ENCODE assay signal across 8 mouse cellular contexts in genomic region chr11:116807938-116808606, GRCm38 (mm10). TPM values are rescaled to one million over a fixed set of nuclear protein-coding genes. Genes with fewer than 3 reads are reported as not detected.
DNase-seq lines count a peak whose midpoint lies in the region; ATAC-seq and TF ChIP-seq lines count a peak whose summit lies in the region.

No protein-coding gene starts in this region.

- no peak for ATAC-seq in embryonic facial prominence, embryonic 11.5 days (replicated peaks; ENCODE audit: insufficient number of reproducible peaks, low FRiP score, low TSS enrichment, low read depth)
- ATAC-seq in kidney, embryonic 16.5 days (ENCODE audit: low FRiP score, low TSS enrichment) = no peak
- ATAC-seq in neural tube, embryonic 12.5 days (ENCODE audit: low FRiP score, low read depth) = no peak

- 25% methylated on average over 7 of the region's 7 CpGs for WGBS in embryonic facial prominence, embryonic 11.5 days
- WGBS in kidney, embryonic 16.5 days = 23% methylated on average over 7 of the region's 7 CpGs
- WGBS in liver, adult 2 months = 31% methylated on average over 7 of the region's 7 CpGs
- 32% methylated on average over 7 of the region's 7 CpGs for WGBS in neural tube, embryonic 12.5 days

- H3K9me3 ChIP-seq in embryonic facial prominence, embryonic 11.5 days (replicated peaks; ENCODE audit: control insufficient read depth, low read length) = no peaks in the 10 kb centered on the region
- H3K9me3 ChIP-seq in kidney, embryonic 16.5 days (ENCODE audit: low read length) = no peaks in the 10 kb centered on the region
- no peaks in the 10 kb centered on the region for H3K9me3 ChIP-seq in neural tube, embryonic 12.5 days

- peak; percentile 91 for TF ChIP-seq CTCF in liver, adult 2 months (IDR thresholded peaks at IDR 0.05; ENCODE audit: low read depth, low read length)

- no peaks in the 10 kb centered on the region for H3K79me2 ChIP-seq in liver, adult 2 months (ENCODE audit: control insufficient read depth, insufficient read depth, low read length)

- no peak overlapping the region for H3K4me2 ChIP-seq in embryonic facial prominence, embryonic 11.5 days (ENCODE audit: low read depth, low read length)
- no peak overlapping the region for H3K4me2 ChIP-seq in kidney, embryonic 16.5 days (replicated peaks; ENCODE audit: low read depth, low read length)
- H3K4me2 ChIP-seq in neural tube, embryonic 12.5 days (replicated peaks) = no peak overlapping the region

- peak; percentile 84 for DNase-seq in B cell, adult 2 months
- DNase-seq in adrenal gland, postnatal 25 days = peak; percentile 83
- DNase-seq in embryonic facial prominence, embryonic 11.5 days (ENCODE audit: low spot score) = peak; percentile 91
- peak; percentile 89 for DNase-seq in heart, adult 8-10 months (ENCODE audit: low spot score)
- peak; percentile 48 for DNase-seq in liver, adult 2 months (ENCODE audit: extremely low read depth, low read depth, low spot score)
- peak; percentile 91 for DNase-seq in testis, postnatal 10 days (ENCODE audit: low spot score)

- H3K27ac ChIP-seq in embryonic facial prominence, embryonic 11.5 days (replicated peaks; ENCODE audit: low read depth, low read length) = no peak overlapping the region
- peak overlapping the region; percentile 63; the same call in 1 of the 2 replicates for H3K27ac ChIP-seq in kidney, embryonic 16.5 days (ENCODE audit: low read length)
- H3K27ac ChIP-seq in liver, adult 2 months (replicated peaks; ENCODE audit: insufficient read depth, low read depth, low read length) = no peak overlapping the region
- 0 out of 2 replicates have a peak overlapping the region, but pooled peaks have one; percentile 10 for H3K27ac ChIP-seq in neural tube, embryonic 12.5 days

- H3K9ac ChIP-seq in embryonic facial prominence, embryonic 11.5 days (replicated peaks; ENCODE audit: low read length) = no peak overlapping the region
- H3K9ac ChIP-seq in kidney, embryonic 16.5 days (replicated peaks; ENCODE audit: low read length) = no peak overlapping the region
- no peak overlapping the region for H3K9ac ChIP-seq in liver, adult 2 months (ENCODE audit: low read depth, low read length)
- no peak overlapping the region for H3K9ac ChIP-seq in neural tube, embryonic 12.5 days

- peaks cover 8% of the 10 kb centered on the region for H3K4me1 ChIP-seq in embryonic facial prominence, embryonic 11.5 days (ENCODE audit: control insufficient read depth, insufficient read depth, low read length)
- H3K4me1 ChIP-seq in kidney, embryonic 16.5 days (ENCODE audit: insufficient read depth, low read length) = peaks cover 25% of the 10 kb centered on the region
- no peaks in the 10 kb centered on the region for H3K4me1 ChIP-seq in liver, adult 2 months (ENCODE audit: control insufficient read depth, insufficient read depth, low read length)
- H3K4me1 ChIP-seq in neural tube, embryonic 12.5 days = peaks cover 31% of the 10 kb centered on the region

- H3K36me3 ChIP-seq in embryonic facial prominence, embryonic 11.5 days (replicated peaks; ENCODE audit: control insufficient read depth, insufficient read depth, low read depth, low read length) = no peaks in the 10 kb centered on the region
- no peaks in the 10 kb centered on the region for H3K36me3 ChIP-seq in kidney, embryonic 16.5 days (ENCODE audit: insufficient read depth, low read length)
- H3K36me3 ChIP-seq in liver, adult 2 months (ENCODE audit: control insufficient read depth, insufficient read depth, low read length) = no peaks in the 10 kb centered on the region
- peaks cover 8% of the 10 kb centered on the region for H3K36me3 ChIP-seq in neural tube, embryonic 12.5 days

- H3K4me3 ChIP-seq in embryonic facial prominence, embryonic 11.5 days (ENCODE audit: low read depth, low read length) = no peak overlapping the region
- no peak overlapping the region for H3K4me3 ChIP-seq in kidney, embryonic 16.5 days (ENCODE audit: low read length)
- H3K4me3 ChIP-seq in liver, adult 2 months (ENCODE audit: insufficient read depth, low read depth, low read length) = no peak overlapping the region
- no peak overlapping the region for H3K4me3 ChIP-seq in neural tube, embryonic 12.5 days

- H3K27me3 ChIP-seq in embryonic facial prominence, embryonic 11.5 days (ENCODE audit: control insufficient read depth, insufficient read depth, low read length) = no peaks in the 10 kb centered on the region
- no peaks in the 10 kb centered on the region for H3K27me3 ChIP-seq in kidney, embryonic 16.5 days (ENCODE audit: insufficient read depth, low read length)
- H3K27me3 ChIP-seq in liver, adult 2 months (ENCODE audit: control insufficient read depth, insufficient read depth, low read length) = no peaks in the 10 kb centered on the region
- no peaks in the 10 kb centered on the region for H3K27me3 ChIP-seq in neural tube, embryonic 12.5 days (replicated peaks)

- no peak for TF ChIP-seq POLR2A in liver, adult 2 months (IDR thresholded peaks at IDR 0.05; ENCODE audit: extremely low read depth, insufficient read depth, low read length)

RNA-seq across cellular contexts. Expression of gene Mxra7, which starts 19.8 kb away (rescaled TPM):
- 26.0 and 44.7 TPM in 2 replicates for total RNA-seq in adrenal gland, postnatal 25 days (2021)
- 18.1 and 21.9 TPM in 2 replicates for polyA plus RNA-seq in embryonic facial prominence, embryonic 11.5 days (2014; fragmentation: Nextera tagmentation; extraction: Ambion mirVana)
- total RNA-seq in heart, adult 8-10 months (2022) = 10 to 100 TPM; 14.2 to 20.8 (median 18.2) TPM
- 15.6 and 17.0 TPM in 2 replicates for polyA plus RNA-seq in kidney, embryonic 16.5 days (2015; fragmentation: Nextera tagmentation; extraction: Ambion mirVana)
- total RNA-seq in liver, adult 2 months (2014; rRNA removed) = 1.4 and 1.7 TPM in 2 replicates
- polyA plus RNA-seq in liver, adult 2 months (2012; rRNA removed) = 3.2 and 3.4 TPM in 2 replicates
- 91.2 and 110 TPM in 2 replicates for polyA plus RNA-seq in neural tube, embryonic 12.5 days (2016; fragmentation: Nextera tagmentation; extraction: Ambion mirVana)

RNA-seq across cellular contexts. Expression of gene St6galnac1, which starts 32.8 kb away (rescaled TPM):
- total RNA-seq in adrenal gland, postnatal 25 days (2021) = not detected in 2 replicates
- polyA plus RNA-seq in embryonic facial prominence, embryonic 11.5 days (2014; fragmentation: Nextera tagmentation; extraction: Ambion mirVana) = not detected in 2 replicates
- not detected for total RNA-seq in heart, adult 8-10 months (2022)
- polyA plus RNA-seq in kidney, embryonic 16.5 days (2015; fragmentation: Nextera tagmentation; extraction: Ambion mirVana) = not detected in 2 replicates
- not detected in 2 replicates for total RNA-seq in liver, adult 2 months (2014; rRNA removed)
- not detected in 2 replicates for polyA plus RNA-seq in liver, adult 2 months (2012; rRNA removed)
- 0.08 TPM in 1 of 2 replicates, not detected in the other for polyA plus RNA-seq in neural tube, embryonic 12.5 days (2016; fragmentation: Nextera tagmentation; extraction: Ambion mirVana)

RNA-seq across cellular contexts. Expression of gene Mettl23, which starts 35.0 kb away (rescaled TPM):
- total RNA-seq in adrenal gland, postnatal 25 days (2021) = 21.7 and 29.6 TPM in 2 replicates
- 67.0 and 67.8 TPM in 2 replicates for polyA plus RNA-seq in embryonic facial prominence, embryonic 11.5 days (2014; fragmentation: Nextera tagmentation; extraction: Ambion mirVana)
- 10 to 100 TPM; 36.9 to 38.6 (median 38.1) TPM for total RNA-seq in heart, adult 8-10 months (2022)
- polyA plus RNA-seq in kidney, embryonic 16.5 days (2015; fragmentation: Nextera tagmentation; extraction: Ambion mirVana) = 54.9 and 60.6 TPM in 2 replicates
- 31.7 and 31.9 TPM in 2 replicates for total RNA-seq in liver, adult 2 months (2014; rRNA removed)
- 21.0 and 30.7 TPM in 2 replicates for polyA plus RNA-seq in liver, adult 2 months (2012; rRNA removed)
- polyA plus RNA-seq in neural tube, embryonic 12.5 days (2016; fragmentation: Nextera tagmentation; extraction: Ambion mirVana) = 63.7 and 64.0 TPM in 2 replicates

RNA-seq across cellular contexts. Expression of gene Jmjd6, which starts 35.2 kb away (rescaled TPM):
- total RNA-seq in adrenal gland, postnatal 25 days (2021) = 28.4 and 38.5 TPM in 2 replicates
- polyA plus RNA-seq in embryonic facial prominence, embryonic 11.5 days (2014; fragmentation: Nextera tagmentation; extraction: Ambion mirVana) = 74.2 and 75.1 TPM in 2 replicates
- 10 to 100 TPM; 28.5 to 39.4 (median 35.9) TPM for total RNA-seq in heart, adult 8-10 months (2022)
- polyA plus RNA-seq in kidney, embryonic 16.5 days (2015; fragmentation: Nextera tagmentation; extraction: Ambion mirVana) = 74.8 and 77.8 TPM in 2 replicates
- 17.8 and 18.2 TPM in 2 replicates for total RNA-seq in liver, adult 2 months (2014; rRNA removed)
- polyA plus RNA-seq in liver, adult 2 months (2012; rRNA removed) = 12.2 and 12.3 TPM in 2 replicates
- 92.0 and 94.4 TPM in 2 replicates for polyA plus RNA-seq in neural tube, embryonic 12.5 days (2016; fragmentation: Nextera tagmentation; extraction: Ambion mirVana)

RNA-seq across cellular contexts. Expression of gene Mfsd11, which starts 44.2 kb away (rescaled TPM):
- total RNA-seq in adrenal gland, postnatal 25 days (2021) = 39.6 and 41.7 TPM in 2 replicates
- polyA plus RNA-seq in embryonic facial prominence, embryonic 11.5 days (2014; fragmentation: Nextera tagmentation; extraction: Ambion mirVana) = 33.9 and 35.7 TPM in 2 replicates
- total RNA-seq in heart, adult 8-10 months (2022) = 10 to 100 TPM; 27.3 to 33.6 (median 29.7) TPM
- 38.8 and 41.2 TPM in 2 replicates for polyA plus RNA-seq in kidney, embryonic 16.5 days (2015; fragmentation: Nextera tagmentation; extraction: Ambion mirVana)
- 5.1 and 9.1 TPM in 2 replicates for total RNA-seq in liver, adult 2 months (2014; rRNA removed)
- 11.9 and 16.6 TPM in 2 replicates for polyA plus RNA-seq in liver, adult 2 months (2012; rRNA removed)
- polyA plus RNA-seq in neural tube, embryonic 12.5 days (2016; fragmentation: Nextera tagmentation; extraction: Ambion mirVana) = 48.2 and 49.3 TPM in 2 replicates

Comparison
In these comparisons a context has a peak if more than half of its experiments do, and no peak if none do; other contexts are left out.
1. H3K27ac ChIP-seq: peak in kidney, embryonic 16.5 days (single experiment) and neural tube, embryonic 12.5 days (single experiment); none in embryonic facial prominence, embryonic 11.5 days (single experiment) and liver, adult 2 months (single experiment).
2. Peak in every context shown above with its lines, with median percentiles within 50 percentile points of each other: DNase-seq.